Mouse (Mus musculus): ENCODE measurements around the gene Clpsl2.

DNA sequence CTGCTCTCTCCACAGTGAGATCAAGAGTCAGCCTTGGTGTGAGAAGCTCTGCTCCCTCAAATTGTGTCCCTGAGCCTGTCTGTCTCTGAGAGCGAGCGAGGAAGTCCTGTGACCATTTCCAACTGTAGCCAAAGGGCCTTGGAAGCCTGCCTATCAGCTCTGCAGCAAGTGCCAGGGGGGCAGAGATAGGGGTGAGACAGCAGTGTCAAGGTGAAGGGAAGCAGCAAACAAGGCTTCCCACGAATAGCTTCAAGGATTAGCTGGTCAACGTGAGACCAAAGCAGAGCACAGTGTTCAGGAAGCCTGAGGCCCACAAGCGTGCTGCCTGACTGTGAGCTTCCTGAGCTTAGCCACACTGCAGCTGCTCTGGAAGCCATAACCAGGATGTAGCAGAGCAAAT is 42.3 kb downstream of the Clpsl2 start:
- TF ChIP-seq CTCF (IDR thresholded peaks at IDR 0.05; ENCODE audit: insufficient read depth, low read depth, low read length), result no peak
- TF ChIP-seq POLR2A (IDR thresholded peaks at IDR 0.05; ENCODE audit: insufficient read depth, low read depth, low read length), result no peak
